Mouse (Mus musculus): ENCODE measurements at regions not wholly inside any gene's neighbourhood (a gene's known extent, or its start where the extent isn't known, plus 50 kb on each side); places are given as distances from the start of the nearest gene placed in this dataset.

DNA sequence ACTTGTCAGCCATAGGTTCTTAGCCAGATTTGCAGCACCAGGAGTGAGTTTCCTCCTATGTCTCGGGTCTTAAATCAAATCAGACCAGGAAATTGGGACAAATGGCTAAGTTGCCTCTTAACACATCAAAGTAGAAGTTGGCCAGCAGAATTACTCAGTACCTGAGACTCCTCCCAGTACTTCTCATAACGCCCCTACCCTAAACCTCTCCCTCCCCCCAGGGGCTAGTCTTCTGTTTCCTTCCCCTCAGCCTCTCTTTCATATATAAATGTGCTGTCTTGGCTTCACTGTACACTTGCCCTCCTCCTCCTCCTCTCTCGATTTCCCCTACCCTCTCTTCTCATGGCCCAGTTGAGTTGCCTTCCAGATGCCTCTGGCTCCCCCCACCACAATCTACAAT is 79.9 kb upstream of the Sox13 start:
- H3K4me3 ChIP-seq: no peak overlapping the region
- peaks cover 3% of the 10 kb centered on the region; the same call in 1 of the 2 replicates for H3K27me3 ChIP-seq (ENCODE audit: insufficient read depth, poor library complexity, severe bottlenecking)
- WGBS: 71% methylated on average over 3 of the region's 3 CpGs
- H3K4me1 ChIP-seq (replicated peaks): peaks cover 14% of the 10 kb centered on the region
- H3K27ac ChIP-seq: no peak overlapping the region
- no peak for DNase-seq (ENCODE audit: low spot score)
- no peaks in the 10 kb centered on the region for H3K36me3 ChIP-seq
- H3K9me3 ChIP-seq: no peaks in the 10 kb centered on the region

- DNase-seq (ENCODE audit: low spot score): no peak
- Histone ChIP-seq H3K36me3 (no peaks in the 10 kb centered on the region), H3K27me3 (ENCODE audit: insufficient read depth, poor library complexity, severe bottlenecking) (peaks cover 3% of the 10 kb centered on the region; the same call in 1 of the 2 replicates), H3K4me1 (replicated peaks) (peaks cover 14% of the 10 kb centered on the region), H3K4me3 (no peak overlapping the region), H3K9me3 (0 out of 2 replicates have a peak, but pooled peaks cover 4% of the 10 kb centered on the region), H3K27ac (no peak overlapping the region)
- 97% methylated on average over 2 of the region's 2 CpGs for WGBS
Observed at GRCm38 (mm10) chr1:133503336-133503735, 79.2 kb upstream of the Sox13 start.

GRCm38 (mm10) chr1:133501016-133501415 is 76.8 kb upstream of the Sox13 start:
- no peak overlapping the region for H3K4me3 ChIP-seq
- peaks cover 2% of the 10 kb centered on the region; the same call in 1 of the 2 replicates for H3K27me3 ChIP-seq (ENCODE audit: insufficient read depth, poor library complexity, severe bottlenecking)
- DNase-seq (ENCODE audit: low spot score): no peak
- no peaks in the 10 kb centered on the region for H3K36me3 ChIP-seq
- WGBS: 44% methylated on average over 13 of the region's 13 CpGs
- 0 out of 2 replicates have a peak, but pooled peaks cover 4% of the 10 kb centered on the region for H3K9me3 ChIP-seq
- H3K27ac ChIP-seq: peak overlapping the region; percentile 84
- peaks cover 14% of the 10 kb centered on the region for H3K4me1 ChIP-seq (replicated peaks)

DNA sequence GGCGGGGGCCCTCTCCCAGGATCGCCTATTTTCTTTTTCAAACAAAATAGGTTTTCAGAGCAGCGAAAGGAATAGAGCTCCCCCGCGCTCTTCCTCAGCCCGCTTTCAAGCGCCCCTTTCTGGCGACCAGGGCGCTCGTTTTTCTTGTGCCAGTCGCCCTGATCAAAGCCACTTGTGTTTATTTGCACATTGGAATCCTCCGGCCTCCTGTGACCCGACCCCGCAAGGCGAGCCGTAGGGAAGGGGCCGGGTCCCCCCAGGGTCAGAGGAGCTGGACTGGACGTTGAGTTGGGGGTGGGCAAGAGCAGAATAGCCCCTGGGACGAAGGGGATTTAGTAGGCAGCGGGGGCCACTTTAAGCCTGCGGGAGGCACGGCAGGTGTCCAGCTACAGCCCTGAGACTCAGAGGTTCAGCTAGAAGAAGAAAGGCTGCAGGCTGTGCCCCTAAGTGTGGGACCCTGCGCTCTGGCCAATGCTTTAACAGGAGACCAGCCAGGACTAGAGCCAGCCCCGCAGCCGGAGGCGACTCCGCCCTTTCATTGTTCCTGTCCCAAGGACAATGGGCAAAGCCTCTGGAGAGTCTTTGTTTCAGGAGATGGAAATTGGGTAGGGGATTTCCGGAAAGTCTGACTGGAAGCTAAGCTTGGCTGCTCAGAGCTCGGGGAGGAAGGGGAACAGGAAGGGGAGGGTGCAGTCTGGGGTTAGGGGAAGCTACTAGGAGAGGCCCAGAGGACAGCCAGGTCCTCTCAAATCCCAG is 69.0 kb upstream of the Sox13 start:
- Histone ChIP-seq H3K4me1 (replicated peaks) (peaks cover 43% of the 10 kb centered on the region), H3K27ac (peak overlapping the region; percentile 95), H3K36me3 (no peaks in the 10 kb centered on the region), H3K9me3 (no peaks in the 10 kb centered on the region), H3K4me3 (peak overlapping the region; percentile 51), H3K27me3 (ENCODE audit: insufficient read depth, poor library complexity, severe bottlenecking) (no peaks in the 10 kb centered on the region)
- WGBS: under 1% methylated on average over 29 of the region's 29 CpGs
- peak; percentile 89 for DNase-seq (ENCODE audit: low spot score)

DNA sequence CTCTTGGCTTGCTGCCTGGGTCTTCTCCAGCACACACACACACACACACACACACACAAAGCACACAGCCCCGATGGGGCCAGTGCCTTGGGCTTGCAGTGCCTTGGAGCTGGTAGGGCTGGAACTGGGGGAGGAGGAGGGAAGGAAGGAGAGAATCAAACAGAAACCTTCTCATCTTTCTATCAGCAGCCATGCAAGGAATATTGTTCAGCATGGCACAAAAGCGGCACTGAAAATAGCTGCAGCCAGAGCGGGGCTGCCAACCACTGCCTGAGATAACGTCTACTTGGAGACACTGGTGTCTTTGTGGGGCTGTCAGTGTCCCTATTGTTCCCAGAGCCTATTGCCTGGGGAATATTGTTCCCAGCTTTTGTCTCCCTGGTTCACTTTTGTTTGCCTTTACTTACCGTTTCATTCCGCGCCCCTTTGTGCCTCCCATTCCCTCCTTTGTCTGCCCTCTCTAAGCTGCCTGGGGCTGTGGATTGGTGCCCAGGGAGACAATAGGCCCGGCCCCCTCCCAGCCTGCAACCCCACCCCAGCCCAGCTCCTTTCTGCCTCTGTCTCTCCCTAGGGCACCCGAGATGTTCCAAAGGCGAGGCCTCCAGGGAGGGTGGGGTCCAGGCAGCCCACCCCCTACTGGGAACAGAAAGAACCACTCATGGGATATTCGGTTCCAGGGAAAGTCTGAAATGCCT is 68.3 kb upstream of the Sox13 start:
- peak; percentile 87 for DNase-seq (ENCODE audit: low spot score)
- no peaks in the 10 kb centered on the region for H3K36me3 ChIP-seq
- no peaks in the 10 kb centered on the region for H3K9me3 ChIP-seq
- H3K27me3 ChIP-seq (ENCODE audit: insufficient read depth, poor library complexity, severe bottlenecking): no peaks in the 10 kb centered on the region
- peaks cover 45% of the 10 kb centered on the region for H3K4me1 ChIP-seq (replicated peaks)
- H3K27ac ChIP-seq: peak overlapping the region; percentile 95
- H3K4me3 ChIP-seq: peak overlapping the region; percentile 51
- 2% methylated on average over 11 of the region's 11 CpGs for WGBS

GRCm38 (mm10) chr1:133491857-133492290 is 67.7 kb upstream of the Sox13 start:
- H3K27ac ChIP-seq: peak overlapping the region; percentile 95
- peaks cover 51% of the 10 kb centered on the region for H3K4me1 ChIP-seq (replicated peaks)
- H3K27me3 ChIP-seq (ENCODE audit: insufficient read depth, poor library complexity, severe bottlenecking): no peaks in the 10 kb centered on the region
- DNase-seq (ENCODE audit: low spot score): no peak
- WGBS: 10% methylated on average over 4 of the region's 4 CpGs
- no peaks in the 10 kb centered on the region for H3K9me3 ChIP-seq
- H3K4me3 ChIP-seq: peak overlapping the region; percentile 51
- no peaks in the 10 kb centered on the region for H3K36me3 ChIP-seq

DNA sequence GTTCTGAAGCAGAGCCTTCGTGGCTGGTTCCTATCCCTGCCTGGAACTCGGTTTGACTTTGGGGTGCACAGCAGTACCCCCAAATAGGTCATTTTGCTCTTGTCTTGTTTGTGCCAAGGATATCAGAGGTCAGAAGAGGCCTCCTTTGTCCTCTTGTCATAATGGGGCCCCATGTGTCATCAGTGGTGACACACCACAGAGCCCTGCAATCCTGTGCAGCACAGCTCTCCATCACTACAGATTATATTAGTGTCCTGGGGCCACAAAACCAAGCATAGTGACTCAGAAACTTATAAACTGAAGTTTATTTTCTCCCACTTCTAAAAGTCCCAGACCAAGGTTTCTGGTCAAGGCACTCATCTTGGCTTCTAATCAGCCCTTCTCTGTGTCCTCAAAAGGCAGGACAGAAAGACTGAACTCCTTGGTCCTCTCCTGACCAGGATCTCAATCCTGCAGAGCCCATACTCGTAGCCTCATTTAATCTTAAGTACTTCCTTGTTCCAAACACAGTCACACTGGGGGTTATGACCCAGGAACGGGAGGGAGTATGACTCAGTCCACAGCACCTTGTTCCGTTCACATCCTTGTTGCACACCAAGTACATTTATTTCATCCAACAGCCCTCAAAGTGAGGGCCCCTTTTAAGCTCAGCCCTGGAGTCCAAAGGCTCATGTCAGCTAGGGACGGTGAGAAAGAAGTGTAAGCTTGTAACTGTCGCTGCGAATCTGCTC is 63.2 kb upstream of the Sox13 start:
- 75% methylated on average over 8 of the region's 8 CpGs for WGBS
- peak overlapping the region; percentile 50 for H3K27ac ChIP-seq
- no peaks in the 10 kb centered on the region for H3K9me3 ChIP-seq
- H3K4me1 ChIP-seq (replicated peaks): peaks cover 43% of the 10 kb centered on the region
- H3K27me3 ChIP-seq (ENCODE audit: insufficient read depth, poor library complexity, severe bottlenecking): no peaks in the 10 kb centered on the region
- H3K36me3 ChIP-seq: no peaks in the 10 kb centered on the region
- no peak for DNase-seq (ENCODE audit: low spot score)
- no peak overlapping the region for H3K4me3 ChIP-seq

GRCm38 (mm10) chr1:133486370-133486769 is 62.2 kb upstream of the Sox13 start:
- H3K36me3 ChIP-seq: no peaks in the 10 kb centered on the region
- H3K27me3 ChIP-seq (ENCODE audit: insufficient read depth, poor library complexity, severe bottlenecking): no peaks in the 10 kb centered on the region
- H3K27ac ChIP-seq: peak overlapping the region; percentile 50; the same call in 1 of the 2 replicates
- 66% methylated on average over 10 of the region's 10 CpGs for WGBS
- H3K4me1 ChIP-seq (replicated peaks): peaks cover 33% of the 10 kb centered on the region
- peak; percentile 20 for DNase-seq (ENCODE audit: low spot score)
- H3K4me3 ChIP-seq: no peak overlapping the region
- no peaks in the 10 kb centered on the region for H3K9me3 ChIP-seq

GRCm38 (mm10) chr1:133482891-133483290 is 58.7 kb upstream of the Sox13 start:
- H3K36me3 ChIP-seq: no peaks in the 10 kb centered on the region
- peaks cover 24% of the 10 kb centered on the region; the same call in 1 of the 2 replicates for H3K4me1 ChIP-seq (replicated peaks)
- no peak for DNase-seq (ENCODE audit: low spot score)
- WGBS: 51% methylated on average over 5 of the region's 5 CpGs
- no peak overlapping the region for H3K4me3 ChIP-seq
- H3K27me3 ChIP-seq (ENCODE audit: insufficient read depth, poor library complexity, severe bottlenecking): no peaks in the 10 kb centered on the region
- H3K27ac ChIP-seq: peak overlapping the region; percentile 6; the same call in 1 of the 2 replicates
- H3K9me3 ChIP-seq: no peaks in the 10 kb centered on the region

DNA sequence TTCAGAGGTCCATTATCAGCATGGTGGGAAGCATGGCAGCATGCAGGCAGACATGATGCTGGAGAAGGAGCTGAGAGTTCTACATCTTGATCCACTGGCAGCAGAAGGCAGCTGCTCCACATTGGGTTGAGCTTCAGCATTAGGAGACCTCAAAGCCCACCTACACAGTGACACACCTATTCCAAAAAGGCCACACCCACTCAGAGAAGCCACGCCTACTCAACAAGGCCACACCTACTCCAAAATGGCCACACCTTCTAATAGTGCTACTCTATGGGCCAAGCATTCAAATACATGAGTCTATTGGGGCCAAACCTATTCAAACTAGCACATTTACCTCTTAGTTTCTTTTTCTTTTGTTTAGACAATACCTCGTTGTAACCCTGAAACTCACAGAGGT is 50.4 kb upstream of the Sox13 start:
- Histone ChIP-seq H3K9me3 (no peaks in the 10 kb centered on the region), H3K36me3 (no peaks in the 10 kb centered on the region), H3K4me1 (replicated peaks) (peaks cover 17% of the 10 kb centered on the region), H3K27ac (no peak overlapping the region), H3K27me3 (ENCODE audit: insufficient read depth, poor library complexity, severe bottlenecking) (no peaks in the 10 kb centered on the region), H3K4me3 (no peak overlapping the region)
- 83% methylated on average over 2 of the region's 2 CpGs for WGBS
- DNase-seq (ENCODE audit: low spot score): no peak
